Mouse (Mus musculus) cerebellum, adult (tissue): ENCODE data around the gene Esp6.
"Not testable (repeated sequence)": the region's sequence is repeated elsewhere in the genome, so short reads cannot be mapped to it uniquely, and the experiment has no call there.

Experiments used
- ATAC-seq: cut with Nextera tagmentation; 2 replicates; pipeline ENCODE4 v1.9.2; 2017; ENCODE audit warnings: mild to moderate bottlenecking, moderate library complexity, mixed read lengths; ENCODE audit not compliant: insufficient number of reproducible peaks, low FRiP score, low TSS enrichment

Gene Esp6

GRCm38 (mm10) chr17:40561207-40561606 lies at the start of gene Esp6:
Gene Esp6 (plus strand): TSS chr17:40561507.
- ATAC-seq: no peak

- no peak for ATAC-seq
Measured at GRCm38 (mm10) chr17:40519818-40520217, 41.5 kb upstream of the Esp6 start, which contains the start of gene Esp8. Gene Esp8 (plus strand): TSS chr17:40520022.

GRCm38 (mm10) chr17:40529813-40530212 lies 31.5 kb upstream of the Esp6 start:
- ATAC-seq: no peak

- no peak for ATAC-seq
Measured at GRCm38 (mm10) chr17:40531147-40531546, 30.2 kb upstream of the Esp6 start.

GRCm38 (mm10) chr17:40547005-40547404 lies 14.3 kb upstream of the Esp6 start:
- not testable (repeated sequence) for ATAC-seq

GRCm38 (mm10) chr17:40553470-40553869 lies 7.8 kb upstream of the Esp6 start:
- ATAC-seq: no peak

- not testable (repeated sequence) for ATAC-seq
Measured at GRCm38 (mm10) chr17:40583906-40584305, 22.6 kb downstream of the Esp6 start.

GRCm38 (mm10) chr17:40591297-40591696 lies 30.0 kb downstream of the Esp6 start:
- no peak for ATAC-seq

- no peak for ATAC-seq
Measured at GRCm38 (mm10) chr17:40598294-40598693, 37.0 kb downstream of the Esp6 start, which contains the start of gene Esp4. Gene Esp4 (plus strand): TSS chr17:40598594.
